Mouse (Mus musculus) inflammation-experienced regulatory T-cells, adult 6 months (primary cell): Measurements from ENCODE around the gene Zswim2. TPM values are rescaled to one million over a fixed set of nuclear protein-coding genes. Genes with fewer than 3 reads are reported as not detected.
A peak's percentile ranks its signal among the peaks of the same experiment; 100 is the strongest.
"Not testable (repeated sequence)": the region's sequence is repeated elsewhere in the genome, so short reads cannot be mapped to it uniquely, and the experiment has no call there.

Experiments
- ATAC-seq: one replicate; pipeline ENCODE4 v1.8.0; 2017
- polyA plus RNA-seq, 3 experiments: library from polyadenylated mRNA; unstranded; fragments of 100-300 nt; shearing (Covaris generic); gene quantifications; one replicate each; pipeline ENCODE4 v1.2.1; 2017

Zswim2 gene
- polyA plus RNA-seq: not detected

- peak; percentile 70 for ATAC-seq
These were observed at the start of gene Zswim2 for GRCm38 (mm10) chr2:83940931-83941361. Gene Zswim2, minus strand, starts transcription at chr2:83941228.

- not testable (repeated sequence) for ATAC-seq
These were observed 49.2 kb upstream of the Zswim2 start, which contains the start of gene Gm13691 for GRCm38 (mm10) chr2:83990253-83990652. Gene Gm13691, plus strand, starts transcription at chr2:83990553.

DNA sequence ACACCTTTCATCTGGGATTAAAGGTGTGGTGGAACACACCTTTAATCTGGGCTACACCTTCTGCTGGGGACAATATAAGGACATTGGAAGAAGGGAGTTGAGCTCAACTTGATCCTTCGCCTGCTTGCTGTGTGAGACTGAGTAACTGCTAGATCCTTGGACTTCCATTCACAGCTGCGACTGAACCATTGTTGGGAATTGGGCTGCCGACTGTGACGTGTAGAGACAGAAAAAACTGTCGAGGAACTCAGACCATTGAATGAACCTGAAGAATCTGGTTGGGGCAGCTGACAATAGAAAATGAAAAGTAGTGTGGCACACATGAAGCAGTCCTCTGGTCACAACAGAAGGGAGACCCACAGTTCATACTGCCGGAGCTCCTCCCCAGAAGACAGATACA, 43.4 kb upstream of the Zswim2 start, which contains the start of gene Gm13697:
TSS of gene Gm13697 (plus strand) at position 301 of the 400 bp plus-strand sequence.
- ATAC-seq: not testable (repeated sequence)

DNA sequence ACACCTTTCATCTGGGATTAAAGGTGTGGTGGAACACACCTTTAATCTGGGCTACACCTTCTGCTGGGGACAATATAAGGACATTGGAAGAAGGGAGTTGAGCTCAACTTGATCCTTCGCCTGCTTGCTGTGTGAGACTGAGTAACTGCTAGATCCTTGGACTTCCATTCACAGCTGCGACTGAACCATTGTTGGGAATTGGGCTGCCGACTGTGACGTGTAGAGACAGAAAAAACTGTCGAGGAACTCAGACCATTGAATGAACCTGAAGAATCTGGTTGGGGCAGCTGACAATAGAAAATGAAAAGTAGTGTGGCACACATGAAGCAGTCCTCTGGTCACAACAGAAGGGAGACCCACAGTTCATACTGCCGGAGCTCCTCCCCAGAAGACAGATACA, 37.6 kb upstream of the Zswim2 start, which contains the start of gene Gm13694:
TSS of gene Gm13694 (plus strand) at position 301 of the 400 bp plus-strand sequence.
- ATAC-seq: not testable (repeated sequence)

GRCm38 (mm10) chr2:83972823-83973222, 31.8 kb upstream of the Zswim2 start, which contains the start of gene Gm13696:
Gene Gm13696, plus strand, starts transcription at chr2:83973123.
- not testable (repeated sequence) for ATAC-seq

DNA sequence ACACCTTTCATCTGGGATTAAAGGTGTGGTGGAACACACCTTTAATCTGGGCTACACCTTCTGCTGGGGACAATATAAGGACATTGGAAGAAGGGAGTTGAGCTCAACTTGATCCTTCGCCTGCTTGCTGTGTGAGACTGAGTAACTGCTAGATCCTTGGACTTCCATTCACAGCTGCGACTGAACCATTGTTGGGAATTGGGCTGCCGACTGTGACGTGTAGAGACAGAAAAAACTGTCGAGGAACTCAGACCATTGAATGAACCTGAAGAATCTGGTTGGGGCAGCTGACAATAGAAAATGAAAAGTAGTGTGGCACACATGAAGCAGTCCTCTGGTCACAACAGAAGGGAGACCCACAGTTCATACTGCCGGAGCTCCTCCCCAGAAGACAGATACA, 26.0 kb upstream of the Zswim2 start, which contains the start of gene Gm13695:
TSS of gene Gm13695 (plus strand) at position 301 of the 400 bp plus-strand sequence.
- ATAC-seq: not testable (repeated sequence)

DNA sequence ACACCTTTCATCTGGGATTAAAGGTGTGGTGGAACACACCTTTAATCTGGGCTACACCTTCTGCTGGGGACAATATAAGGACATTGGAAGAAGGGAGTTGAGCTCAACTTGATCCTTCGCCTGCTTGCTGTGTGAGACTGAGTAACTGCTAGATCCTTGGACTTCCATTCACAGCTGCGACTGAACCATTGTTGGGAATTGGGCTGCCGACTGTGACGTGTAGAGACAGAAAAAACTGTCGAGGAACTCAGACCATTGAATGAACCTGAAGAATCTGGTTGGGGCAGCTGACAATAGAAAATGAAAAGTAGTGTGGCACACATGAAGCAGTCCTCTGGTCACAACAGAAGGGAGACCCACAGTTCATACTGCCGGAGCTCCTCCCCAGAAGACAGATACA, 20.2 kb upstream of the Zswim2 start, which contains the start of gene Gm13693:
TSS of gene Gm13693 (plus strand) at position 301 of the 400 bp plus-strand sequence.
- ATAC-seq: not testable (repeated sequence)

DNA sequence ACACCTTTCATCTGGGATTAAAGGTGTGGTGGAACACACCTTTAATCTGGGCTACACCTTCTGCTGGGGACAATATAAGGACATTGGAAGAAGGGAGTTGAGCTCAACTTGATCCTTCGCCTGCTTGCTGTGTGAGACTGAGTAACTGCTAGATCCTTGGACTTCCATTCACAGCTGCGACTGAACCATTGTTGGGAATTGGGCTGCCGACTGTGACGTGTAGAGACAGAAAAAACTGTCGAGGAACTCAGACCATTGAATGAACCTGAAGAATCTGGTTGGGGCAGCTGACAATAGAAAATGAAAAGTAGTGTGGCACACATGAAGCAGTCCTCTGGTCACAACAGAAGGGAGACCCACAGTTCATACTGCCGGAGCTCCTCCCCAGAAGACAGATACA, 14.4 kb upstream of the Zswim2 start, which contains the start of gene Gm13698:
TSS of gene Gm13698 (plus strand) at position 301 of the 400 bp plus-strand sequence.
- not testable (repeated sequence) for ATAC-seq

DNA sequence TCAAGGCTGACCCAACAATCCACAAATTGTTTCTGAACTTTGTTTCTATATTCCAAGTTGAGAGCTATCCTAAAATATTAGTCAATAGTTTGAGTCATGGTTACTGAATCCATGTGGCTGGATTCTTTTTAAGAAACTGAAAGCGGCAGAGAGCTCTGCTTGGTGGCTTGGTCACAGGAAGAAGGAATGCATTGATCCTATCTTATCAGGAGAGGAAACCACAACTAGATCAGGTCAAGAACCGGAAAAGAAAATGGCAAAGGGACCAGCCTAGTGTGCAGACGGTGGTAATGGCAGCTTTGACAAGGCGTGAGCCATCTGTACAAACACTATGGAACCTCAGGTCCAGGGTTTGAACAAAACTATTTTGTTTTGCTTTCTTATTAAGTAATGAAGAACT, 764 bp upstream of the Zswim2 start:
- ATAC-seq: no peak

DNA sequence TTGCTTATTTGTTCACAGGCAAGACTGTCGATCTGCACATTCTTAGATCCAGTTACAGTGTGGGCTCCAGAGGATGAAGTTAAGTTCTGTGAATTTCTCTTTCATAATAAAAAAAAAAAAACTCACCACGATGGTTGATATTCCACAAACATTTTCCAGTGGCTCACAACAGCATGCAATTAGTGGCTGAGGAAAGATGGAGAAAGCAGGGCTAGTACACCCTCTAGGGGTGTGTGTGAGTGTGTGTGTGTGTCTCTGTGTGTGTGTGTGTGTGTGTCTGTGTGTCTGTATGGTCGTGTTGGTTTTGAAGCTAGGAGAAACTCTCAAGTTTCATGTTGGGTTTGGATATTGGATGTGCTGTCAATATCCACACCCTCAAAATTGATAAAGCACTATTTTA, 350 bp upstream of the Zswim2 start:
- peak; percentile 50 for ATAC-seq

DNA sequence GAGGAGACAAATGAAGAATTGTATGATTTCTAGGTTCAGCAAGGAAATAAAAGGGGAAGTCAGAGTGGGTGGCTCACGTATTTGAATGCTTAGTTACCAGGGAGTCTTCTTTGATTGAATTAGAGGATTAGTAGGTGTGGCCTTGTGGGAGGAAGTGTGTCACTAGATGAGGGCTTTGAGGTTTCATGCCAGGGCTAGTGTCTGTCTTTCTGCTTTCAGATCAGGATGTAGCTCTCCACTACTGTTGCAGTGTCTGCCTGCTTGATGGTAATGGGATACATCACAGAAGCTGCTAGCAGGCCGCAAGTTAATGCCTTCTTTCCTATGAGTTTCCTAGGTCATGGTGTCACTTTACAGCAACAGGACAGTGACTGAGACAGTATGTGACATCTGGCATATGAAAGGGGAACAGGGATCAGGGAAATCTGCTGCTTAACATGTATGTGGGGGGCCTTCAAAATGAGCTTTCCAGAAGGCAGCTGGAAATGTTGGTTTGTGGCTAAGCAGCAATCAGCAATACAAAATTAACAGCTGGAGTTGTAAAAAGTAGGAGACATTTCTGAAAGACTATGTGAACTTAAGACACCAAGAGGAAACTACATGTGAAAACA, 11.4 kb downstream of the Zswim2 start:
- ATAC-seq: peak; percentile 90

GRCm38 (mm10) chr2:83901896-83902540, 39.0 kb downstream of the Zswim2 start:
- ATAC-seq: no peak

GRCm38 (mm10) chr2:83893701-83894100, 47.3 kb downstream of the Zswim2 start:
- no peak for ATAC-seq

DNA sequence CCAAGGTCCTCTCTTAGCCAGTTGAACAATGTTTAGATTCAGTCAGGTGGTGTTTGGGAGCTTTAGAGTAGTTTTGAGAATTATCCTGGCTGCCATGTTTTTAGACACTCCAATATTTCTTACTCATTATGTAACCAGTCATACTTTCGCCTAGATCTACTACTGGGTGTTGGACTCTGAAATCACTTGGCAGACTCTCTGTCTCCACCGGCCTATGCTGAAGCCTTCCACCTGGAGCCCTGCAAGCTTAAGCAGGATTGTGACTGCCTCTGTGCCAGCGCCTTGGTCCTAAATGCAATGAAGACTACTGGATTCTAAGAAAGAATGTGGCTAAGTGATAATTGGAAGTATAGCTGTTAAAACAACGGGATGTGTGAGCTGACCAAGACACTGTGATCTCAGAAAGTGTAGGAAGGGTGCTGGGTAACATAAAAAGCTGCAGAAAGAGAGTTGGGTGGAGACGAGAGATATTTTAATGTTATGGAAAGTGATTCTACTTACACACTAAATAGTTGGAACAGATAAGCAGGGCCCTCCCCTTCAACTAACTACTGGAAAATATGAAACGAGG, 57.1 kb downstream of the Zswim2 start:
- ATAC-seq: no peak

Other genes starting within 250 kb of the Zswim2 start
- gene Itgav, start 216.8 kb downstream of the Zswim2 start, polyA plus RNA-seq: 10 to 100 TPM; 63.4 to 80.2 (median 77.9) TPM
- 1 to 10 TPM in 1 of 3 experiments, under 1 TPM in 2; 0.25 to 1.0 (median 0.52) TPM for gene Fam171b, start 128.6 kb downstream of the Zswim2 start, polyA plus RNA-seq
- gene Gm13698, start 14.5 kb upstream of the Zswim2 start, polyA plus RNA-seq: not detected
- not detected for gene Gm13693, start 20.3 kb upstream of the Zswim2 start, polyA plus RNA-seq
- gene Gm13695, start 26.1 kb upstream of the Zswim2 start, polyA plus RNA-seq: not detected
- not detected for gene Gm13696, start 31.9 kb upstream of the Zswim2 start, polyA plus RNA-seq
- not detected for gene Gm13694, start 37.7 kb upstream of the Zswim2 start, polyA plus RNA-seq
- gene Gm13697, start 43.5 kb upstream of the Zswim2 start, polyA plus RNA-seq: not detected
- gene Gm13691, start 49.3 kb upstream of the Zswim2 start, polyA plus RNA-seq: not detected